Mouse (Mus musculus) lung, postnatal 0 days (tissue): ENCODE data around the gene Sirt2. TPM values are rescaled to one million over a fixed set of nuclear protein-coding genes. Genes with fewer than 3 reads are reported as not detected.

ENCODE experiments used
- ATAC-seq: fragments of 200-750 bp; cut with Nextera tagmentation; 2 replicates; pipeline ENCODE4 v1.8.0; 2017; ENCODE audit warnings: moderate library complexity
- DNase-seq: peaks from one replicate; pipeline ENCODE4 v3.0.0-alpha.2; 2016; ENCODE audit warnings: low spot score
- H3K27ac ChIP-seq: fragments of 300-500 bp; sonication (generic); 2 replicates; pipeline ENCODE4 v1.5.1; 2014; ENCODE audit warnings: antibody characterized with exemption, mild to moderate bottlenecking, low read length, mixed read lengths
- H3K27me3 ChIP-seq: fragments of 300-500 bp; sonication (generic); replicated peaks from 2 replicates; pipeline ENCODE4 v1.6.1; 2014; ENCODE audit warnings: low read length, mixed read lengths; ENCODE audit not compliant: insufficient read depth
- H3K36me3 ChIP-seq: fragments of 300-500 bp; sonication (generic); 2 replicates; pipeline ENCODE4 v1.6.1; 2014; ENCODE audit warnings: low read length, mixed read lengths; ENCODE audit not compliant: insufficient read depth
- H3K4me1 ChIP-seq: fragments of 300-500 bp; sonication (generic); 2 replicates; pipeline ENCODE4 v1.6.1; 2014; ENCODE audit warnings: antibody characterized with exemption, low read depth, low read length, mixed read lengths; ENCODE audit not compliant: insufficient read depth
- H3K4me2 ChIP-seq: fragments of 300-500 bp; sonication (generic); replicated peaks from 2 replicates; pipeline ENCODE4 v1.6.1; 2014; ENCODE audit warnings: low read depth, mild to moderate bottlenecking, low read length, moderate library complexity, mixed read lengths
- H3K4me3 ChIP-seq: fragments of 300-500 bp; sonication (generic); 2 replicates; pipeline ENCODE4 v1.5.1; 2014; ENCODE audit warnings: low read depth, low read length
- H3K9ac ChIP-seq: fragments of 300-500 bp; sonication (generic); replicated peaks from 2 replicates; pipeline ENCODE4 v1.6.1; 2014; ENCODE audit warnings: low read depth, mild to moderate bottlenecking
- H3K9me3 ChIP-seq: fragments of 300-500 bp; sonication (generic); 2 replicates; pipeline ENCODE4 v1.6.1; 2016; ENCODE audit warnings: low read length, mixed read lengths
- CTCF ChIP-seq: IDR thresholded peaks from 2 replicates; pipeline ENCODE4 v1.5.1; 2016; ENCODE audit warnings: antibody characterized with exemption, mild to moderate bottlenecking
- EP300 ChIP-seq: IDR thresholded peaks from 2 replicates; pipeline ENCODE4 v1.6.1; 2016; ENCODE audit warnings: antibody characterized with exemption, mild to moderate bottlenecking, control low read depth
- WGBS: fragments of 180-500 bp; shearing (Covaris S2); extraction: QIAGEN DNeasy Blood & Tissue Kit; methylation state at CpG from one replicate; pipeline ENCODE4 v1.1.7; 2014; 5-methylcytosine and 5-hydroxymethylcytosine counted together
- polyA plus RNA-seq: library from polyadenylated mRNA; unstranded; fragments of >200 nt; fragmentation: Nextera tagmentation; extraction: Ambion mirVana; gene quantifications from 2 replicates; pipeline ENCODE4 v1.2.1, GENCODE M21; 2015

Gene Sirt2
- polyA plus RNA-seq, 1 experiment from 2014 or later = 55.4 TPM

GRCm38 (mm10) chr7:28724613-28725012 is 41.9 kb upstream of the Sirt2 start:
- Histone ChIP-seq H3K4me3 (no peak overlapping the region), H3K27ac (no peak overlapping the region), H3K36me3 (no peaks in the 10 kb centered on the region), H3K4me2 (no peak overlapping the region), H3K9me3 (no peaks in the 10 kb centered on the region), H3K27me3 (no peaks in the 10 kb centered on the region), H3K9ac (no peak overlapping the region), H3K4me1 (no peaks in the 10 kb centered on the region)
- ATAC-seq (no peak), DNase-seq (no peak)
- no peak for TF ChIP-seq EP300
- no peak for TF ChIP-seq CTCF
- 94% methylated on average over 2 of the region's 2 CpGs for WGBS

GRCm38 (mm10) chr7:28726600-28726999 is 39.9 kb upstream of the Sirt2 start:
- Histone ChIP-seq H3K27me3 (no peaks in the 10 kb centered on the region), H3K4me3 (no peak overlapping the region), H3K9me3 (no peaks in the 10 kb centered on the region; the same call in 1 of the 2 replicates), H3K4me1 (no peaks in the 10 kb centered on the region), H3K9ac (no peak overlapping the region), H3K36me3 (no peaks in the 10 kb centered on the region), H3K4me2 (no peak overlapping the region), H3K27ac (no peak overlapping the region)
- 7% methylated on average over 14 of the region's 14 CpGs for WGBS
- ATAC-seq (peak; percentile 80), DNase-seq (peak; percentile 85)
- no peak for TF ChIP-seq EP300
- peak; percentile 91 for TF ChIP-seq CTCF

- no peak for DNase-seq
- TF ChIP-seq EP300 (no peak), CTCF (peak; percentile 43)
- H3K4me2 ChIP-seq = no peak overlapping the region
- no peaks in the 10 kb centered on the region for H3K36me3 ChIP-seq
- peaks cover 3% of the 10 kb centered on the region; the same call in 1 of the 2 replicates for H3K4me1 ChIP-seq
- H3K9me3 ChIP-seq = no peaks in the 10 kb centered on the region; the same call in 1 of the 2 replicates
- WGBS = 61% methylated on average over 10 of the region's 10 CpGs
- H3K9ac ChIP-seq = no peak overlapping the region
- no peak for ATAC-seq
- no peaks in the 10 kb centered on the region for H3K27me3 ChIP-seq
- no peak overlapping the region for H3K4me3 ChIP-seq
- H3K27ac ChIP-seq = no peak overlapping the region
Observed at GRCm38 (mm10) chr7:28727649-28728340, 38.7 kb upstream of the Sirt2 start.

- Histone ChIP-seq H3K36me3 (no peaks in the 10 kb centered on the region), H3K4me2 (peak overlapping the region; percentile 56), H3K9ac (no peak overlapping the region), H3K27ac (no peak overlapping the region), H3K4me1 (peaks cover 3% of the 10 kb centered on the region; the same call in 1 of the 2 replicates), H3K27me3 (no peaks in the 10 kb centered on the region), H3K4me3 (peak overlapping the region; percentile 29), H3K9me3 (no peaks in the 10 kb centered on the region; the same call in 1 of the 2 replicates)
- peak; percentile 94 for ATAC-seq
- DNase-seq = peak; percentile 90
- WGBS = 7% methylated on average over 50 of the region's 58 CpGs
- no peak for TF ChIP-seq EP300
- no peak for TF ChIP-seq CTCF
Observed at GRCm38 (mm10) chr7:28732341-28733142, 34.0 kb upstream of the Sirt2 start.

GRCm38 (mm10) chr7:28733211-28733610 is 33.3 kb upstream of the Sirt2 start:
- Histone ChIP-seq H3K9ac (no peak overlapping the region), H3K4me3 (peak overlapping the region; percentile 29), H3K4me2 (peak overlapping the region; percentile 56), H3K4me1 (peaks cover 3% of the 10 kb centered on the region; the same call in 1 of the 2 replicates), H3K36me3 (no peaks in the 10 kb centered on the region), H3K27me3 (no peaks in the 10 kb centered on the region), H3K27ac (no peak overlapping the region), H3K9me3 (no peaks in the 10 kb centered on the region; the same call in 1 of the 2 replicates)
- ATAC-seq = no peak
- TF ChIP-seq CTCF (no peak), EP300 (no peak)
- no peak for DNase-seq
- WGBS = 26% methylated on average over 11 of the region's 11 CpGs

- DNase-seq = peak; percentile 43
- peaks cover 3% of the 10 kb centered on the region; the same call in 1 of the 2 replicates for H3K4me1 ChIP-seq
- H3K27me3 ChIP-seq = no peaks in the 10 kb centered on the region
- no peaks in the 10 kb centered on the region; the same call in 1 of the 2 replicates for H3K9me3 ChIP-seq
- no peak overlapping the region for H3K27ac ChIP-seq
- H3K4me2 ChIP-seq = no peak overlapping the region
- no peak overlapping the region for H3K4me3 ChIP-seq
- 68% methylated on average over 6 of the region's 6 CpGs for WGBS
- no peak overlapping the region for H3K9ac ChIP-seq
- no peak for ATAC-seq
- H3K36me3 ChIP-seq = no peaks in the 10 kb centered on the region; the same call in 1 of the 2 replicates
- no peak for TF ChIP-seq CTCF
- TF ChIP-seq EP300 = no peak
Observed at GRCm38 (mm10) chr7:28735701-28736100, 30.8 kb upstream of the Sirt2 start.
